Mouse (Mus musculus): ENCODE measurements around the gene Abcc4.
"Not testable (repeated sequence)": the region's sequence is repeated elsewhere in the genome, so short reads cannot be mapped to it uniquely, and the experiment has no call there.

Abcc4 gene

DNA sequence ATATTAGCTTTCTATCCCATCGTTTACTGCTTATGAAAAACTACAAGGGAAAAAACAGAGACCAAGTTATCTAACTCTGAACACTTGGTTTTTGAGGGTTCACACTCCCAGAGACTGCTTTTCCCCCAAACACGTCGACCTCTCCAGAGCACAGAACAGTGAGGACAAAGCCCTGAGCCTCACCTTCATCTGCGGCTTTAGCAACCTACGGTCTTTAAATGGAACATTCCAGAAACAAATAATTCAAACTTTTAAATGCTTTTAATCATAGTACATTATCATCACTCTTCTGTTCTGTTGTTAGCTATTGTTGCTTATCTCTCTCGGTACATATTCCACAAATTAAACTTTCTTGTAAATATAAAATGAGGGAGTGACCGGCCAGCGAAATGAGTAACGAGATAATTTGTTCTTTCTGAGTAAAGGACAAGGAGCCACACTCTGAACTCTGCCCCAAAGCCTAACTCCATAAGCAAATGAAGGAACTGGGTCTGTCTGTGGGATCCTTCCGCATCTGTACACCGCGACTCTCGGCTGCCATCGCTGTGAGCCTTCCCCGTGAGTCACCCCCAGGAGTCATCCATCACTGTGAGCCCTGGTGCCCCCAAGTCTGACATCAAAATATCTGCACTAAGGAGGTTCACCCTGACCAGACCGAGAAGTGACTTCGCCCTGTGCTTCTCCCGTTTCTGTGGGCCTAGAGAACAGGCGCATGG, 126.8 kb downstream of the Abcc4 start:
- DNase-seq (ENCODE audit: low spot score) = no peak

DNA sequence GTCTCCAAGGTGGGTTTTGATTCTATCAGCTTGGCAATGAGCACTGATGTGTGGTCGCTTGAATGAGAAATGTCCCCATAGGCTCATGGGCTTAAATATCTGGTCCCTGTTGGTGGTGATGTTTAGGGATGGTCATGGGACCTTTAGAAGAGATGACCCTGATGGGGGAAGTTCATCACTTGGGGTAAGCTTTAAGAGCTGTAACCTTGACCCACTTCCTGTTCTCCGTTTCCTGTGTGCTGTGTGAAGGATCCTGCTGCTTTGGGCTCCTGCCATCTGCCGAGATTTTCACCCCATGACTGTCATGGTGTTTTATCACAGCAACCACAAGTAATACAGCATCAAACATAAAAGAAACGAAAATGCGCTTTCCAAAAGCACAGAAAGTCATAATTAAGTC, 128.1 kb downstream of the Abcc4 start:
- DNase-seq (ENCODE audit: low spot score) = no peak

DNA sequence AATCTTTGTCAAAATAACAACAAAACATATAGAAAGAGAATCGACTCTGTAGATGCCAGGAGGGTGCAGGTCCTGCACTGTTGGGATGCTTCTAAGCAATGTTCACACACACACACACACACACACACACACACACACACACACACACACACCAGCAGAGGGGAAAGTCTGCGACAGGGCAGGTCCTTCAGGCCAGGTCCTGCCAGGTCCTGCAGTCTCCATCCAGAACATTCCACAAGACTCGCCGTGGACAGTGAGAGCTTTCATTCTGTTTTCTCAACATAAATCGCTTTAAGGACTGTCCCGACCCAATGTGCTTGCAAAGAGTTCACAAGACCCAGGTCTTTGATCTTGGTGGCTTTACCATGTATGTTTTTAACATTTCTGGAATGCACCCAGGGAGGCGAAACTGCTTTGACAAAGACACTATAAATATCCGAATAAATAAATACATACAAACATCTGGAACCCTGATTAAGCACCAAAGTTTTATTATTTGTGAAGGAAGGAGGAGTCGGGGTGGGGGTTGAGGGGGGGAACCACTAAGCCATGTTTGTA, 133.3 kb downstream of the Abcc4 start:
- no peak for DNase-seq (ENCODE audit: low spot score)

DNA sequence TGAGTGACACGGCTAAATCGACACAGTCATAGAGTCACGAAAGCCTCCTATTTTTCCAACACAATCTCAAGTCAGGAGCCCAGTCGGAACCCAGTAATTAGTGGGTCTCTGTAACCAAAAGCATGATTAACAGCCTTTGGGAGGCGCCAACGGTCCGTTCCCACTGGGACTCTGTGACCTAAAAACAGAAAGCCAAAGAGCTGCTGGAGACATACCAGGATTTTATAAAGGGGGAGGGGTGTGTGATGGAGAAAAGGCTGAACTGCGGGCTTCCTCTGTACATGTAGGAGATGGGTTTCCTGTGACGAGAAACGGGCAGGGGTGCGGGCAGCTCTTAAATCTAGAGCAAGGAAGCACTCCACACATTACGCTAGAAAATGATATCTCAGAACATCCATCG, 136.4 kb downstream of the Abcc4 start:
- DNase-seq (ENCODE audit: low spot score) = no peak

DNA sequence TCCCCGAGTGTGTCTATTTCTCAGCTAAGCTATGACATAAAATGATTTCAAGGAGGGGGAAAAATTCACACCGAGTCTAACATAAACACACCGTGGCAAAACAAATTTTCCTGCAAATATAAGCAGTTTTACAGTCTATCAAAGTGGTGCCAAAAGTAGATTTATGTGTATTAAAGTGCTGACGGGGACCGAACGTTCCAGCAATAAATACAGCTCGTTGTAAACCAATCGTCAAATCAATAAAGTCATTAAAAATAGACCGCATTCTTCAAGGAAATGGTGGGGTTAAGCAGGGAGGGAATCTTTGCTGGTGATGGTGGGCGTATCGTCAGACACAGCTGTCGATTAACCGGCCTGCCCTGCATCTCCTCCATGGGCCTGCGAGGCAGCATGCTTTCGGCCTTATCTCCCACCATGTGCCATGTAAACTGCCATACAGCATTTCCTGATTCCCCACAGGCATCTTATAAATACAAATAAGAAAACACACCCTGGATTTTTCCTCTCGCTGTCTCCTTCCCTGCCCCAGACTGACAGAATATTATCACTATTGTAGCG, 137.8 kb downstream of the Abcc4 start:
- DNase-seq (ENCODE audit: low spot score) = no peak

DNA sequence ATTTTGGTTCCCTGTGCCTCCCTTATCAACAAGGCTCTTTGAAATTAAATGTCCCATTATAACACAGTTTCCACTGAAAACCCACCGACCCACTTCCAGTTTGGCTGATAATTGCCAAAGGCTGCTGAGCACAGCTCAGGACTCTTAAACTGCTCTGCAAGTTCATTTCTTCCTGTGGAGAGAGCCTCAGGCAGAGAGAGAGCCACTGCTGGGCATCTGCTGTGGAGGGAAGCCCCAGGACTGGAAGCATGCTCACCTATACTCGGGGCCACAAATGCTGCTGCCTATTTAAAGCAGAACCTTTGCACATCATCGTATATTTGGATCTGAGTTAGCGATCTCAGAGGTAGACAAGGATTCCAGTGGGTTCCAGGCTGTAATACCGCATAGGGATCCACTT, 139.2 kb downstream of the Abcc4 start:
- no peak for DNase-seq (ENCODE audit: low spot score)

DNA sequence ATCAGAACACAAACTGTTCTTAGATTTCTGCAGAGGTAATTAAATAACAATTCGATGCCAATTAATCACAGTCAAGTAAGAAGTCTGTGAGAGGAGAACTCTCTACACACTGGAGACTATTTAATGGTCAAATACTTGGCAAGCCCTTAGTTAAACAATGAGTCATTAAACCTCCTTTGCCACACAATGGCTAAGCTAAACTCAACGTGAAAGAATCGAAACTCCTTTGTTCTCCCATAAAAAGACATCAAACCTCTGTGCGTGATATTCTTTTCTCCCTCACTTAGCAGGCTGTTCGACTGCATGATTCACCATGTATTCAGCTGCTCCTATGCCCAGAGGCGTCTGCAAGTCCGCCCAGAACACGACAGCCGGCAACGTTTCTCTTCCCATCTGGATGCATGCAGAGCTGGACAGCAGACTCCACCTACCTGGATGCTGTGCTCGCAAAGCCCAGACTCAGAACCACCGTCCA, 139.8 kb downstream of the Abcc4 start:
- no peak for DNase-seq (ENCODE audit: low spot score)

DNA sequence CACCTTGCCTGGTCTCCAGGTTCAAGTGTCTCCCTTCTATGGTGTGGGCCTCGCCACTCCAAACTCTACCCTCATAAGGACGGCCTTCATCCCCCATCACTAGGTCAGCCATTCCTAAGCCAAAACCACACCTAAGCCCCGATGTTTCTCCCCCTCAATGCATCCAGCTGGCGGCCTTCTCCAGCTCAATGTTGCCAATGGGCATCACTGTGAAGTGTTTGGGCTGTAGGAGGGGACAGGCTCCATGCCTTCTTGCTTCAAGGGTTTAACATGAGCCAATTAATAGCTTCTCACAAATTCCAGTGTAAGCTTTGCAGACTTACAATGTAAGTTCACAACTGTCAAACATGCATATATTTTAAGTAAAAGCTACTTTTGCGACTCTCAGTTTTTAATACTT, 140.3 kb downstream of the Abcc4 start:
- DNase-seq (ENCODE audit: low spot score) = no peak

DNA sequence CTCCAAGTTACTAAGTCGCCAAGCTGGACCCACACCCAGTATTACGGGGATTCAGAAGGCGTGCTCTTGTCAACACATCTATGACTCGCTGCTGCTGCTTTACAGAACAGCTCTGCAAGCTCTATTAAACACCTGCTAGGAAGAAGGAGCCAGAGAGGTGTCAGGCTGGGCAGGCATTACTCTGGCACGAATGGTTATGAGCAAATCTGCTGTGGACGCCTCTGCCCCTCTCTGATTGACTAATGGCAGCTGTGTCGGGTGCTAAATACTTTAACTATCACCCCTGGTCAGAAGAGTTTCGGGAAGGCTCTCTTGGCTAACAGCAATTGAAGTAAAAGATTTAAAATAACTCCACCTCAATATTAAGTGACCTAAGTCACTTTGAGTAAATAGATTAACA, 142.4 kb downstream of the Abcc4 start:
- no peak for DNase-seq (ENCODE audit: low spot score)

DNA sequence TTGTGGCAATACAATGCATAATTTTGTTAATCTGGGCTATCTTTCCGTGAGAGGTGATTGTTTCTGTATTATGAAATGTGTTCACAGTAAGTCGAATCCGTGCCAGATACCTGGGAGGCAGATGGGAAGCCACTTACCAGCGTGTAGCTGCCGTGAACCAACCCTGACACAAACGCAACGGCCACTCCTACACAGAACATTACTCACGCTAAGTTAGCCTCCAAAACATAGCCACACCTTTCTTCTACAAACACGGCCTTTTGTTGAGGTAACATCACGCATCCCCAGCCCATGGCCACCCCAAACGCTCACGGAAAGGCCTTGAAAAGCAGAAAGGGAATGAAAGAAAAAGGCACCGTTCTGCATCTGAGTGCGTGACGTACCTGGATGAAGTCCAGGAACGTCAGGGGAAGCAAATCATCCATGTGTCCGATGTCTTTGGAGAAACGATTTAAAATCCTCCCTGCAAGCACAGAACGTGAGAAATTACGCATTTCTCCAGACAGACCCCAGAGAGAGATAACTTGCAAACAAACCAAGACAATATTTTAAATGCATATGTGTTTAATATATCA, 153.0 kb downstream of the Abcc4 start:
- no peak for DNase-seq (ENCODE audit: low spot score)

DNA sequence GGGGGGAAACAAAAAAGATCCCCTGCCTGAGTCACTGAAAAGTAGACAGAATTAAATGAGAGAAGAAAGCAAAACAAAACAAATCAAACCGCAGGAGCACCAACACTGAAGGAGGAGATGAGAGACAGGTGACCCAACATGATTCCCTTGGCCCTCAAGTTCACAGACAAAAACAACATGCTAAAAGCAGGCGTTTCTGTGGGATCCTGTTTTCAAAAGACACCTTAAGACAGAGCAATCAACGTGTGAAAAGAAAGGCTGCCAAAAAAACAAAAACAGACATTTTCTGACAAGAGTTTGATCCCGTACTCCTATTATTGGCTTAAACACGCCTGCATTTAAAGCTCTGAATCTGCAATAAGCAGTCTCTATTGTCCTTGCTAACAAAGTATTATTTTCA, 153.6 kb downstream of the Abcc4 start:
- DNase-seq (ENCODE audit: low spot score) = no peak

DNA sequence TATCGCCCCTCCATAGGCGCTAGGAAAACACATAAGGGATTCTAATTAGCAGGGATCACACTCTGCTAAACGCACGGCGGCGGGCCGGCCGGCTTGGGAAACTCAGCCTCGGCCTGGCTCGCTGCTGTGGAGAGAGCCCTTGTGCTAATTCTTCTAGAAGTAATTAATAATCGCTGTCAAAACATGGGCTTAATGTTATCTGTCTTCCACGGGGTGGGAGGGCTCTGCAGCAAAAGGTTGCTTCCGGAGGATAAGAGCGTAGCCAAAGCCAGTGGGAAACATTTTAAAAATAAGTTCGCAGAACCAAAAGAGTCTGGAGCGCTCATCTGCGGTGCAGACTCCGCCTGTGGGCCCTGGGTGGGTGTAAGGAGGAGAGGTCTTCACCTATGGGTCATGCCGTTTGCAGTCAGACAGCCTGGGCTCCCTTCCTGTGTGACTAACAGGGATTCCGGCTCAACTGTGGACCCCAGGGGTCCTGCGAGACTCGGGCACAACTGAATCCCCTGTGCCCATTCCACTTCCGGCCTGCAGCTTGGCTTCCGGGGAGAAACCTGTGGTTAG, 154.2 kb downstream of the Abcc4 start:
- no peak for DNase-seq (ENCODE audit: low spot score)

DNA sequence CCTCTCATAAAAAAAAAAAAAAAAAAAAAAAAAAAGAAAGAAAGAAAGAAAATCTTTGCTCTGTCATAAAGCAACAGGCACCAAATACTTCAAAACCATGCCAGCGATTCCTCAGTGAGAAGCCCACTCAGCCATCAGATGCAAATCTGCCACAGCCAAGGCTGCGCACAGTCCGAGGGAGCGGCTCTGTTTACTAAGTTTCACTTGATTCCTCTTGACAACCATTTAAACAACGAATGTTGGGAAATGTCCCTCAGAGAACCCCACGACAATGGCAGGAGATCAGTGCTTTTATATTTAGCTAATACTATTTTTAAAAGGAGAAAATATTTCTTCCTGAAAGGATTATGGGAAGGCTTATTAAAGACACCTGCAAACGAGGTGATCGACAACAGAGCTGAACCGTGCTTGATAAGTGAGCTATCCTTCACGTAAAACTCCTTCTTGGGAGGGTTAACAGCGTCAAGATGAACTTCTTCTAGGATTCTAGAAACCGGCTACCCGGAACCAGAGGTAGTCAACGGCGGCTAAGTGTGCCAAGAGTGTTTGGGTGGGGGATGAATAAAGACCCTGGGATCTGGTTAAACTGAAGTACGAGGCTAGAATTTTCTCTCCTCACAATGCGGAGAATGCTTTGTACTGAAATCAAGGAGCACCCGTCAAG, 154.8 kb downstream of the Abcc4 start:
- DNase-seq (ENCODE audit: low spot score) = no peak

DNA sequence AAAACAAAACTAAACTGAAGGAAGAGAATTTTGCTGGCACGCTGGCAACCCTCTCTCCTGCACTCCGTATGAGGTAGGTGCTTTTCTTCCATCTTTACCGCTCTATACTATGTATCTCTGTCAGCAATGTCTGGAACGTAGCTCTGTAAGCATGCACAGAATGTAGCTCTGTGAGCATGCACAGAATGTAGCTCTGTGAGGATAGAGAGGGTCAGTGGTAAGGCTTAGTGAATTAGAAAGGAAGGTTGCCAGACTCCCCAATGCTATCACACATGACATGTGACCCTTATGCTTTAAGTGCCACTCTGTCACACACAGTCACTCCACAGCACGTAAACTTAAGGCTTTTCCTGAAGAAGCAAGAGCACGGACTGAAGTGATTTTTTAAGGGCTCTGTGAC, 161.5 kb downstream of the Abcc4 start:
- DNase-seq (ENCODE audit: low spot score) = no peak

DNA sequence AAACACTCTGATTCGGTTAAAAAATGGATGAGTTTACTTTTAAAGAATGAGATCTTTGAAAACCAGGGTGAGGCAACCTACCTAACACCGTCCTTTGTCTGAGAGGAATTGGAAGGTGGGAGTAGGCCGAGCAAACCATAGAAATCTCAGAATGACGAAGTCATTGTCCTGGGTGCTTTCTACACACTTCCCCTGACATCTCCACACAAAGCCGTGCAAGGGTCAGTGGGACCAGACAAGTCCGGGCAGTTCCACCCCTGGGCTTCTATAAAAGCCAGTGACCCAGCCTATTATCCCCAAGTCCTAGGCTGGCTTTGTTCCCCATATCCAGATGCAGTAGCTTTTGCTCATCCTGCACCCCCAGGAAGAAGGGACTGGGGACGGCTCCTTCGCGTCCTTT, 163.1 kb downstream of the Abcc4 start:
- no peak for DNase-seq (ENCODE audit: low spot score)

DNA sequence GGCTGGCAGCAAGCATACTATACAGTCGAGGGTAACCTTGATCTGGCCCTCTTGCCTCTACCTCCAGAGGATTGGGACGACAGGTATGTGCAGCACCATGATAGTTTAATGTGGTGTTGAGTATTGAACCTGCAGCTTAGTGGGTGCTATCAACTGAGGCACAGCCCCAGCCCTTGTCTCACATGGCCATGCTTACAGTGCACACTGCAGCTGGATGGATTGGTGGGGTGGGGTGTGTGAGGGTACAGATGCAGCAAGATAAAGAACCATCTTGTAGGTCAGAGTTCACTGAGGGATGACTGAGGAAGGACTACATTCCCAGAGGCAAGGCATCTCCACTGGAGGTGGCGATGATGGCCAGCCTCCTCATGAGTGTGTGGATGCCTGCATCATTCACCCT, 174.5 kb downstream of the Abcc4 start:
- DNase-seq (ENCODE audit: low spot score) = no peak

DNA sequence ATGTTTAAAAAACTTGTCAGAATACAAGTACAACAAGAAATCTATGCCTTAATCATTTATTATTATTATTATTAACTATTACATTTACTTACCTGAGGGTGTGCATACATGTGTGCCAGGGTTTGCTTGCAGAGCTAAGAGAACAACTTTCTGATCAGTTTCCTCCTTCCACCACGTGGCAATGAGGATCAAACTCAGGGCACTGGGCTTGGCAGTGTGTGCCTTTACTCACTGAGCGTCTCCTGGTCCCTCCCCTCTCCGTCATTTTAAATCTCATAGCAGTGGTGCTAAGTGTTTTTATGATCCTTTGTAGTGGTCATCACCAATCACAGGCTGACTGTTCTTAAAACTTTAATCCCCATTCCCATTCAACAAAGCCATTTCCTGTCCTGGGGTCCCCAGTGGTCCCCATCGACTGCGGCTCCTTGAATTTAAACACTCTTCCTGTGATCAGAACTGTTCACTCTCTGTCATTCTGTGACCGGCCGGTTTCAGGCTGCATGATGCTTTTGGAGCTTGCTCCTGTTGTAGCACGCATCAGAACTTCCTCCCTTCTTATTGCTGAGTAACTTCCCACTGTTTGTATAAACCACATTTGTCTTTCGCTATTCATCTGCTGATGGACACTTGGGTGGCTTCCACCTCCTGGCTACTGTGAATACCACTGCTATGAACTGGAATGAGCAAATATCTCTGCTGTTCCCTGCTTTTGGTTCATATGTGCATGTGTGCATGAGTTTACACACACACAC, 191.6 kb downstream of the Abcc4 start:
- no peak for DNase-seq (ENCODE audit: low spot score)

DNA sequence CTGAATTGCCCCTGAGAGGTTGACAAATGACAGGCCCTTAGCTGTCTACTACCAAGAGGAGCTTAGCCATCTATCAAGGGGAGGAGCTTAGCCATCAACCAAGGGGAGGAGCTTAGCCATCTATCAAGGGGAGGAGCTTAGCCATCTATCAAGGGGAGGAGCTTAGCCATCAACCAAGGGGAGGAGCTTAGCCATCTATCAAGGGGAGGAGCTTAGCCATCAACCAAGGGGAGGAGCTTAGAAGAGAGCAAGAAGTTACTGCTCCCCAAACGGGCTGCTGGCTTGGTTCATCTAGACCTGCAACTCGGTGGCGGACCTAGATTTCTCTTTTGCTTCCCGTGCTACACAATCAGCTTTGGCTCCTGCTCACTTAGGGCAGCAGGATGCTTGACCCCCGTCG, 194.3 kb downstream of the Abcc4 start:
- not testable (repeated sequence) for DNase-seq (ENCODE audit: low spot score)

DNA sequence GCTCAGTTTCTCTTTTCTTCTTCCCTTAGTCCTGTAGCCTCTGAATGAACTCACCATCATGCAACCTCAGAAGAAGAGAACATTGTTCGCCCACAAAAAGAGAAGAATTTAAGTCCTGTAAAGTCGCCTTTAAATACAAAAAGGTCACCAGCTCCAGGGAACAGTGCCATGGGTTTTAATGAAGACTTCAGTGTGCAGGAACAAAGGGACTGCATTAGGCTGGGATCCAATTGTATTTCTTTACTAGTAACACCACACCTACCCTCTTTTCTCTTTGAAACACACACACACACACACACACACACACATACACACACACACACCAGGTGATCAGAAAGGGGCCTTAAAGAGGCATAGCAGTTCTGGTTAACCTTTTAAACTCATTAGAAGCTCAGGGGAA, 195.2 kb downstream of the Abcc4 start:
- no peak for DNase-seq (ENCODE audit: low spot score)

DNA sequence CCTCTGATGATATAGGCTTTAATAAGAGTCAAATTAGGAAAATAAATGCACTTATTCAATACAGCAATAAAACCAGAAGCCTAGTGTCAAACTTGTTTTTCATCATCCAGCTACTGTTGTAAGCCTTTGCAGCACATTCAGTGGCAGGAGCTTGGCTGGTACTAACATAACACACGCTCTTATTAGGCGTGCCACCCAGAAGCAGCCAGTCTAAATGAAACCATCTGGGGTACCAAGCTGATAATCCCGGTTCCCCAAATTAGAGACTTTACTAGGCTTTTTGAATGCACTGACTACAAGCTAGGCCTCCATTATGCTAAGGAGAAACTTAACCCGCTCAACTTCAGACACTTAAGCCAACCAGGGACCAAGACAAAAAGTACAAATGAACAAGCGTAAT, 195.8 kb downstream of the Abcc4 start:
- DNase-seq (ENCODE audit: low spot score) = no peak

DNA sequence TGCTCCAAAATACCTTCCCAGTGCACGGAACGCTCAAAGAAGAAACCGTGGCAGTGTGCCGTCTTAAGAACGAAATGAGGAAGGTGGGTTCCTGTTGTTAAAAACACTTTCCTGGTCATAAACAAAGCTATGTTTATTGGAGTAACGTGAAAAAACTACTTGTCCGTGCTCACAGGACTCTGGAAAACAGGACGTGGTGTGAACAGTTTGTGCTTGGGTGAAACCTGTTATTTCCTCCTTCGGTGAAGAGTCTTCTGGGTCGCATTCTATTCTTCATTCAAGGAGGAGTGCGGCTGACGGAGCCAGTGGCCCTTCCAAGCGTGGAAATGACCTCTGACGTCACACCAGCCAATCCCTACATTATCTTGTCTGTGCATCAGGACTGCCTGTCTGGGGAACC, 198.2 kb downstream of the Abcc4 start:
- DNase-seq (ENCODE audit: low spot score) = no peak

DNA sequence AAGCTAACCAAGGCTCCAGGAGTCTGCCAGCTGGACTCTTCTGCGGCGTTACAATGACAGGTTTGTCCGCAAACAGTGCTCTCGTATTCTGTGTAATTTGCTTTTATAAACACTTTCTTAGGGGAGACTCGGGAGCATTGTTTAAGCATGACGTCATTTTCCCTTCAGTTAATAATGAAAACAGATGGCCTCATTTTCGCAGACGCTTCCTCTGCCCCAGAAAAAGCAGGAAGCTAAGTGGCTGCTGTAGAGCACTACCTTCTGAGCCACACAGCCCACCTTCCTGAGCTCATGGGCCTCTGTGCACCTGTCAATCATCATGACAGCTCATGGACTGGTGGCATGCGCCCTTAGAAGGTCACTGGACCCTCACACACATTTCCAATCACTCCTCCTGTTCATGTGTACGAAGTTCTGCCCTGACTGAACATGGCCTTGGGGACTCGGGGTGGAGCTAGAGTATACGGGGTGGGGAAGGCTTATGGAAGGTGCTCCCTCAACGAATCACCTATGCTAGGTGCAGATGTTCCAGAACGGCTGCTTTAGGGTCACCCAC, 199.3 kb downstream of the Abcc4 start:
- no peak for DNase-seq (ENCODE audit: low spot score)
